Mouse (Mus musculus): ENCODE data around the gene A830031A19Rik. TPM values are rescaled to one million over a fixed set of nuclear protein-coding genes. Genes with fewer than 3 reads are reported as not detected.

The A830031A19Rik gene
- polyA plus RNA-seq, 1 experiment from 2014 or later, result not detected

DNA sequence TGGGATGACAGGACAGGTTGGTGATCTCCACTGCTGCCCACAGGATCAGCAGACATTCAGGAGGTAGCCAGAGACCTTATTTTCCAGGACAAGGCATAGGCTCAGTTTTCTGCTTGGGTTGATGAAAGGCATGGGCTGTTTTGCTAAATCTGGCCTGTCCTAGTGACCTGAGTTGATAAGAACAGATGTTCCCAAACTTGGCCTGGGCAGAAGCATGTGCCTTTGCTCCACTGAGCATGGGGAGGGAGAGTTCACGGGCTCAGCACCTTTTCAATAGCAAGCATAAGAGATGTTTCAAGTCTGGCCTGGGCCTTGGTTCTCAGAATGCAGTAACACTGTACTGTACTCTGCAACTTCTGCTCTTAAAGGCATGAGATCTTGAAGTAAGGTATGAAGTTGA, 54.1 kb downstream of the A830031A19Rik start:
- no peaks in the 10 kb centered on the region for H3K9me3 ChIP-seq
- no peak overlapping the region for H3K27ac ChIP-seq
- no peak for ATAC-seq (ENCODE audit: insufficient number of reproducible peaks, insufficient read depth, low FRiP score, low TSS enrichment)
- H3K27me3 ChIP-seq, result no peaks in the 10 kb centered on the region
- H3K4me2 ChIP-seq (replicated peaks), result no peak overlapping the region
- H3K4me1 ChIP-seq, result no peaks in the 10 kb centered on the region
- WGBS, result 72% methylated on average over 1 of the region's 1 CpGs
- H3K9ac ChIP-seq, result no peak overlapping the region
- H3K36me3 ChIP-seq, result no peaks in the 10 kb centered on the region
- H3K4me3 ChIP-seq, result no peak overlapping the region

GRCm38 (mm10) chr11:24018783-24019182, 56.1 kb downstream of the A830031A19Rik start:
- ATAC-seq (ENCODE audit: insufficient number of reproducible peaks, insufficient read depth, low FRiP score, low TSS enrichment), result no peak
- 72% methylated on average over 2 of the region's 2 CpGs for WGBS

GRCm38 (mm10) chr11:24016647-24017179, 58.1 kb downstream of the A830031A19Rik start:
- no peak overlapping the region for H3K4me2 ChIP-seq (replicated peaks)
- H3K27me3 ChIP-seq, result 0 out of 2 replicates have a peak, but pooled peaks cover 3% of the 10 kb centered on the region
- no peaks in the 10 kb centered on the region for H3K36me3 ChIP-seq
- ATAC-seq (ENCODE audit: insufficient number of reproducible peaks, insufficient read depth, low FRiP score, low TSS enrichment), result no peak
- H3K4me3 ChIP-seq, result no peak overlapping the region
- H3K4me1 ChIP-seq, result peaks cover 5% of the 10 kb centered on the region; the same call in 1 of the 2 replicates
- no peak overlapping the region for H3K27ac ChIP-seq
- no peak overlapping the region for H3K9ac ChIP-seq
- H3K9me3 ChIP-seq, result no peaks in the 10 kb centered on the region
- WGBS, result 29% methylated on average over 2 of the region's 2 CpGs

More at GRCm38 (mm10) chr11:24018783-24019182, 56.1 kb downstream of the A830031A19Rik start:
- H3K4me1 ChIP-seq, result peaks cover 5% of the 10 kb centered on the region; the same call in 1 of the 2 replicates
- H3K27ac ChIP-seq, result no peak overlapping the region
- H3K4me2 ChIP-seq (replicated peaks), result no peak overlapping the region
- H3K36me3 ChIP-seq, result no peaks in the 10 kb centered on the region
- H3K9me3 ChIP-seq, result no peaks in the 10 kb centered on the region
- 0 out of 2 replicates have a peak, but pooled peaks cover under 1% of the 10 kb centered on the region for H3K27me3 ChIP-seq
- H3K9ac ChIP-seq, result no peak overlapping the region
- H3K4me3 ChIP-seq, result no peak overlapping the region

GRCm38 (mm10) chr11:24016049-24016448, 58.8 kb downstream of the A830031A19Rik start:
- WGBS, result 82% methylated on average over 3 of the region's 3 CpGs
- H3K9ac ChIP-seq, result no peak overlapping the region
- H3K27me3 ChIP-seq, result 0 out of 2 replicates have a peak, but pooled peaks cover 3% of the 10 kb centered on the region
- no peak overlapping the region for H3K4me3 ChIP-seq
- H3K36me3 ChIP-seq, result no peaks in the 10 kb centered on the region
- no peak overlapping the region for H3K4me2 ChIP-seq (replicated peaks)
- H3K9me3 ChIP-seq, result no peaks in the 10 kb centered on the region
- no peak for ATAC-seq (ENCODE audit: insufficient number of reproducible peaks, insufficient read depth, low FRiP score, low TSS enrichment)
- H3K4me1 ChIP-seq, result peaks cover 5% of the 10 kb centered on the region; the same call in 1 of the 2 replicates
- no peak overlapping the region for H3K27ac ChIP-seq

DNA sequence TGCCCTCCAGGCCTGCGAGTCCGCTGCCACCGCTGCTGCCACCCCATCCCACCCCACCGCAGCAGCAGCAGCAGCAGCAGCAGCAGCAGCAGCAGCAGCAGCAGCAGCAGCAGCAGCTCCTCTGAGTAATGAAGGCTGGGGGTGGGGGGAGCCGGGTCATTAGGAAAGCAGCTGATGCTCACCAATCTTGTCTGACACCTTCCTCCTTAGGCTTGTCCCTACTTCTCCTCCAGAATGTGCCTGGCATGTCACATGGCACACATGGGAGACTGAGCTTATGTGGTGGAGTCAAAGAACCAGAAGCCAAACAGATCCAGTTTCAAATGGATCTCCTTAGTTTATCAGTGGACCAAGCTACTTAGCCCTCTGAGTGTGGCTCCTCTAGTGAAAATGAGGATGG, 60.2 kb downstream of the A830031A19Rik start:
- ATAC-seq (ENCODE audit: insufficient number of reproducible peaks, insufficient read depth, low FRiP score, low TSS enrichment), result no peak
- WGBS, result 83% methylated on average over 4 of the region's 5 CpGs
- Histone ChIP-seq H3K9me3 (no peaks in the 10 kb centered on the region), H3K4me2 (replicated peaks) (no peak overlapping the region), H3K27me3 (0 out of 2 replicates have a peak, but pooled peaks cover 3% of the 10 kb centered on the region), H3K4me1 (peaks cover 5% of the 10 kb centered on the region; the same call in 1 of the 2 replicates), H3K36me3 (no peaks in the 10 kb centered on the region), H3K4me3 (no peak overlapping the region), H3K9ac (no peak overlapping the region), H3K27ac (no peak overlapping the region)

DNA sequence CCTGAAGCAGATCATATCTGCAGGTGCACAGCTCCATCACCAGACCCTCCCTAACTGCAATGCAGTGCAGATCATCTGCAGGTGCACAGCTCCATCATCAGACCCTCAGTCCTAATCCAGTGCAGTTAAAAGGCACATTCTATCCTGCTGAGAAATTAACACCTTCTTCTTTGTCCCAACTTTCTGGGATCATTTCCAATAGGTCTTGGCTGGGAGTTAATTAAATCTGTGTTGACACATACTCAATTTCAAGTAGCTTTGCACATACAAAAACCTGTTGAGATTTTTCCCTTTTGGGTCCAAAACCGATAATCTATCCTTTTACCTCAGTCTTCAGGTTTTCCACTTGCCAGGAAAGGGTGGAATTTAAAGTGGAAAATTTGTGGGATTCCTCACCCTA, 62.6 kb downstream of the A830031A19Rik start:
- Histone ChIP-seq H3K4me3 (no peak overlapping the region), H3K9ac (no peak overlapping the region), H3K36me3 (no peaks in the 10 kb centered on the region), H3K4me1 (peaks cover 5% of the 10 kb centered on the region; the same call in 1 of the 2 replicates), H3K4me2 (replicated peaks) (no peak overlapping the region), H3K9me3 (no peaks in the 10 kb centered on the region), H3K27ac (no peak overlapping the region), H3K27me3 (0 out of 2 replicates have a peak, but pooled peaks cover 3% of the 10 kb centered on the region)
- no peak for ATAC-seq (ENCODE audit: insufficient number of reproducible peaks, insufficient read depth, low FRiP score, low TSS enrichment)
- WGBS, result 78% methylated on average over 1 of the region's 1 CpGs

- Histone ChIP-seq H3K9me3 (no peaks in the 10 kb centered on the region), H3K4me3 (no peak overlapping the region), H3K9ac (no peak overlapping the region), H3K36me3 (no peaks in the 10 kb centered on the region), H3K4me1 (no peaks in the 10 kb centered on the region), H3K27ac (no peak overlapping the region), H3K4me2 (replicated peaks) (no peak overlapping the region), H3K27me3 (0 out of 2 replicates have a peak, but pooled peaks cover 3% of the 10 kb centered on the region)
- 85% methylated on average over 5 of the region's 5 CpGs for WGBS
- no peak for ATAC-seq (ENCODE audit: insufficient number of reproducible peaks, insufficient read depth, low FRiP score, low TSS enrichment)
Measured at GRCm38 (mm10) chr11:24008976-24009375, 65.9 kb downstream of the A830031A19Rik start.

- no peak for ATAC-seq (ENCODE audit: insufficient number of reproducible peaks, insufficient read depth, low FRiP score, low TSS enrichment)
- Histone ChIP-seq H3K27ac (no peak overlapping the region), H3K36me3 (no peaks in the 10 kb centered on the region), H3K9me3 (no peaks in the 10 kb centered on the region), H3K9ac (0 out of 2 replicates have a peak overlapping the region, but pooled peaks have one; percentile 20), H3K4me1 (no peaks in the 10 kb centered on the region), H3K4me2 (replicated peaks) (no peak overlapping the region), H3K4me3 (no peak overlapping the region), H3K27me3 (no peaks in the 10 kb centered on the region)
- 33% methylated on average over 5 of the region's 5 CpGs for WGBS
Measured at GRCm38 (mm10) chr11:24008244-24008643, 66.6 kb downstream of the A830031A19Rik start.

DNA sequence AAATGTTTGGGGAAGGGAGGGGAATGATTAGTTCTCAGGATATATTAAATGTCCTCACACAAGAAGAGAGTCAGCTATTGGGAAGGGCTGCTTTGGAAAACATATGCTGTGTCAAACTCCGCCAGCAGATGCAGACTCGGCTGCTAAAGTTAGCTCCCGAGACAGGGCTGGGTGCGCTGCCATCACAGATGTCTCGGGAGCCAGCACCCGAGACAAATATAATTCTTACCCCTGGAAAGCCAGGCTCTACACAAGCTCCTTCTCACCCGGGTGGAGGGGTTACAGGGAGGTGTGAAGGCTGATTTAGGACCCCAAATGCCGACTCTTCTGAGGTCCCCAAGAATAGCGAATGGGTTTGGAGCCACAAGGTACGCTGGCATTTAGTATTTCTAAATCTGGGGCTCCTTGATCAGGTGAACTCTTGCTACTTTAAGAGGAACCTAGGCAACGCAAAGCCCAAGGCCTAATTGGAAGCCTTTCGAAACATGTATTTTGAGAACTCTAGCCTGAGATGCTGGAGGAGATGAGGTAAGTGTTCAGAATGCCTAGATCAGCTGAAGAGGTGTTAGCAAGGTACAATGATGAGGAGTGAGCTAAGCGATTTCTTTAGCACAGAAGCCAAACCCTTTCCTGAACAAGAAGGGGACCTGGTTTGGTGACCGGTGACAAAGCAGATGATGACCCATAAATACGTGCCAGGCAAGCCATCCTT, 69.3 kb downstream of the A830031A19Rik start:
- H3K4me1 ChIP-seq, result no peaks in the 10 kb centered on the region
- 85% methylated on average over 15 of the region's 15 CpGs for WGBS
- H3K4me3 ChIP-seq, result no peak overlapping the region
- H3K9ac ChIP-seq, result no peak overlapping the region
- no peak overlapping the region for H3K27ac ChIP-seq
- ATAC-seq (ENCODE audit: insufficient number of reproducible peaks, insufficient read depth, low FRiP score, low TSS enrichment), result no peak
- H3K4me2 ChIP-seq (replicated peaks), result no peak overlapping the region
- H3K27me3 ChIP-seq, result no peaks in the 10 kb centered on the region
- H3K36me3 ChIP-seq, result no peaks in the 10 kb centered on the region
- no peaks in the 10 kb centered on the region for H3K9me3 ChIP-seq

DNA sequence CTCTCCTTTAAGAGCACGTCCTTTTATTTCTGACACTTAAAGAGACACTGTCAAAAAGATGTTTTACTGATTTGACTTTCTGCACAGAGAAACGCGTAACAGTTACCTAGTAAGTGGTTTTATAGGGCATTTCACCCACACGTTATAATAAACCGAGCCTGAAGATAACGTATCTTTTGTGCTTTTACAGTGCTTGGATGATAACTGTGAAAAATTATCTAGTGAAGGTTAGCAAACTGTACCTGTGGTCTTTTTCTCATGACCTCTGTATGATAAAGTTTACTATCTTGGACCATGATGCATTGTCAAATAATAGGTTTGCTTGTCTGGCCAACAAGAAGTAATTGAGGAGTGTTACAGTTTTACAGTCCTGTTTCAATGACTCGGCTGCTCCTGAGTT, 74.2 kb downstream of the A830031A19Rik start:
- Histone ChIP-seq H3K27me3 (no peaks in the 10 kb centered on the region), H3K9me3 (no peaks in the 10 kb centered on the region), H3K36me3 (no peaks in the 10 kb centered on the region), H3K9ac (no peak overlapping the region), H3K4me3 (no peak overlapping the region), H3K4me1 (no peaks in the 10 kb centered on the region), H3K27ac (no peak overlapping the region), H3K4me2 (replicated peaks) (no peak overlapping the region)
- WGBS, result 85% methylated on average over 7 of the region's 7 CpGs
- no peak for ATAC-seq (ENCODE audit: insufficient number of reproducible peaks, insufficient read depth, low FRiP score, low TSS enrichment)
